ENCODE assay signal across 22 mouse cellular contexts in genomic region chr19:25497434-25497833, GRCm38 (mm10). TPM values are rescaled to one million over a fixed set of nuclear protein-coding genes. Genes with fewer than 3 reads are reported as not detected.
"Had no signal": no experiment of that assay in that cellular context is flagged by ENCODE, and none has a peak within 500 bp of the region (broad histone marks: within the 10 kb centered on the region; RNA-seq: fewer than 3 reads in every experiment).

No protein-coding gene starts in this region.

- H3K9me3 ChIP-seq: liver, embryonic 12.5 days; lung, embryonic 15.5 days; midbrain, embryonic 10.5 days; midbrain, embryonic 12.5 days; neural tube, embryonic 13.5 days; neural tube, embryonic 15.5 days; stomach, embryonic 15.5 days had no signal

- H3K9ac ChIP-seq: liver, embryonic 12.5 days; liver, embryonic 14.5 days; lung, embryonic 15.5 days; midbrain, embryonic 12.5 days; neural tube, embryonic 13.5 days; neural tube, embryonic 15.5 days; stomach, embryonic 15.5 days had no signal

- ATAC-seq: liver, embryonic 12.5 days; midbrain, embryonic 16.5 days had no signal

- H3K4me3 ChIP-seq: liver, embryonic 12.5 days; lung, embryonic 15.5 days; midbrain, embryonic 10.5 days; midbrain, embryonic 12.5 days; myocyte; neural tube, embryonic 13.5 days; neural tube, embryonic 15.5 days; stomach, embryonic 15.5 days had no signal

- H3K27ac ChIP-seq: liver, embryonic 12.5 days; liver, embryonic 14.5 days; lung, embryonic 15.5 days; midbrain, embryonic 10.5 days; midbrain, embryonic 12.5 days; neural tube, embryonic 13.5 days; neural tube, embryonic 15.5 days; stomach, embryonic 15.5 days; stomach, postnatal 0 days had no signal

- DNase-seq: lung, adult 18-20 months; lung, postnatal 4 days; midbrain, embryonic 14.5 days; right cerebral cortex, postnatal 14 days; thymus, adult 2 months; thymus, postnatal 25 days; thymus, postnatal 4 days had no signal

- H3K36me3 ChIP-seq: liver, embryonic 12.5 days; lung, embryonic 15.5 days; midbrain, embryonic 10.5 days; midbrain, embryonic 12.5 days; neural tube, embryonic 13.5 days; neural tube, embryonic 15.5 days; stomach, embryonic 15.5 days had no signal

- H3K4me2 ChIP-seq: liver, embryonic 12.5 days; lung, embryonic 15.5 days; midbrain, embryonic 12.5 days; neural tube, embryonic 13.5 days; neural tube, embryonic 15.5 days; stomach, embryonic 15.5 days had no signal

- H3K27me3 ChIP-seq: neural tube, embryonic 15.5 days had no signal

- H3K4me1 ChIP-seq: liver, embryonic 12.5 days; lung, embryonic 15.5 days; midbrain, embryonic 10.5 days; midbrain, embryonic 12.5 days; neural tube, embryonic 13.5 days; neural tube, embryonic 15.5 days; stomach, embryonic 15.5 days had no signal

RNA-seq across cellular contexts. Expression of gene Dmrt1, which starts 8.0 kb away (rescaled TPM):
- polyA plus RNA-seq: liver, adult 2 months; liver, embryonic 14.5 days; liver, embryonic 16.5 days; lung, embryonic 15.5 days; midbrain, embryonic 14.5 days; midbrain, embryonic 16.5 days; neural tube, embryonic 15.5 days; spleen, adult 2 months; stomach, embryonic 15.5 days; stomach, postnatal 0 days; thymus, adult 2 months; urinary bladder, adult 2 months had no signal
